Mouse (Mus musculus) spleen, postnatal 14 days (tissue): ENCODE results near the gene Timm22.

Experiments used
- DNase-seq, 2 experiments: peaks; one replicate each; pipeline ENCODE4 v3.0.0; 2021 to 2022; ENCODE audit warnings: low spot score in 2 of 2

The Timm22 gene

DNA sequence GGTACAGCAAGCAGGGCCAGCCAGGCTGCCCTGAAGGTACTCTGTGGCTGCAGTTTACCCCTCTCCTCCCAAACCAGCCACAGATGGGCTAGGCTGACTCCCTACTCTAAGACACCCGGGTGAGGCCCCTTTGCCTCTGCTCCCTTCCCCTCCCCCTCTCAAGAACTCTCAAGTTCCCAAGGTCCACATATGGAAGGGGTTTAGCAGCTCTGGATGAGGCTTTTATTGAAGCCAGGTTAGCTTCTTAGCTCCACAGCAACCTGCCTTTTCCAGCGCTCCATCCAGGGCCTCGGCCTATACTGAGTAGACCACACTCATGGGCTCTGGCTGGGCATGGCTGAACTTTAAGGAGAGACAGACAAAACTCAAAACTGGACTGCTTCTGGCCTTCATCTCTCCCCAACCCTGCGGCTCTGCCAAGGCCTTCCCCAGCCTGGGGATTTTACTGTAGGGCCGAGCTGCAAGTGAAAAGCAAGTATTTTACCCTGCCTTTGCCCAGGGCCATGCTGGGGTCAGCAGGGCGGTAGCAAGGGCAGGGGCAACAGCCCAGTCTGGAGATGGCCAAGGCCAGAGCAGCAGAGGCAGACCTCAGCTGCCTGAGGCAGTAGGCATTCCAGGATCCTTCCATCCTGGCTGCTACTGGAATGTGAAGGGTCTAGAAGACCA lies 23.3 kb downstream of the Timm22 start:
- no peak for DNase-seq

DNA sequence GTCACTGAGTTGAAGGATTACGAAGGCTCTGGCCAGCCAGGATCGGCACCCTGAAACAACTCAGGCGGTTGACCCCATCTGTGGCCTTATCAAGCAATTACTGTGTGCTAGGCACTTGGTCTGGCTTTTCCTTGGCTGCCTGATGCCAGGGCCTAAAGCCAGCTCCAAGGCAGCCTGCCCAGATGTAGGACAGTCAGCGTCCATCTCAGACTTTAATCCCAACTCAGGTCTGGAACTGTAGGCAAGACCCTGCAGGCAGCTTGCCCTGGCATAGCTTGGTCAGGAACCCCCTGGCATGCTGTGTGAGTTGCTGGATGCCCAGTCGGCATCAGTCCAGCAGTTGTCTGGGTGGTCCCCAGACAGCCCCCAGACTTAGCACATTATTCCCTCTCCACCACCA lies 29.3 kb downstream of the Timm22 start:
- no peak for DNase-seq

DNA sequence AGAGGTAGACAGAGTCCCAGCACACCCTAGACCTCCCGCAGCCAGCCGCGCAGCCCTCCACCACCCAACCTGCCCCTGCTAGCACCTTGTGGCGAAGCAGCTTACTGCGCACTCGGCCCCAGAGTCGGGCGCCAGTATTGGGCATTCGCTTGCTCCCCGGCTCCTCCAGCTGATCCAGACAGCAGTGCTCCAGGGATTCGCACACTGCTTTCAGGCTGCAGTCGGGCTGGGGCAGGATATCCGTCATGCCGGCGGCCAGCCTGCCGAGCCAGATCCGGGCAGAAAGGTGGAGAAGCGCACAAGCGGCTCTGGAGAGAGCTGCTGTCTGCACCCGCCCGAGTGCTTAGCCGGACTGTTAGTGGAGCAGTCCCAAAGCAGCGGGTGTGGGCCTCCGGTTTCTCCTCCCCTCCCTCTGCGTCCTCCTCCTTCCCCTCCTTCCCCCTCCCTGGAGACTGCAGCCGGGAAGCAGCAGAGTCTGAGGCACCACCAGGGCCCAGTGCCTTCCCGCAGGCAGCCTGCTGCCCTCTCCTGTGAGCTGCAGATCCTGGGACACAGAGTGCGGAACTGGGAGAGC lies 30.2 kb downstream of the Timm22 start:
- no peak for DNase-seq

DNA sequence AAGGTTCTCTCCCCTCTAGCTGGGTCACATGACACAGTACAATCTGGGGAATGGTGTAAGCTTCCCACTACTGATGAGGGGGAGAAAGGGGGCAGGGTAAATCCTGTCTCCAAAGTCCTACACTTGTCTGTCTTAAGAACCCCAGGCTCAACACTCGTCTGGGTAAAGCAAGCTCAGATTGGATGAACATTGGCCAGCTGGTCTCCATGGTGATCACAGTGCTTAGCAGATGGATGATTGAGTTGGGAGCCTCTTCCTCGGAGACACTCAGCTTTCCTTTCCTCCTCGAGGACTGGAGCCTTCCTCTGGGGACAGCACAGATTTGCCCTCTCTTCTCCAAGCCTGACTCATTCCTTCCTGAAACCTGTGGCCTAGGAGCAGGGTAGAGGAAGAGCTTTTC lies 32.9 kb downstream of the Timm22 start:
- no peak for DNase-seq

DNA sequence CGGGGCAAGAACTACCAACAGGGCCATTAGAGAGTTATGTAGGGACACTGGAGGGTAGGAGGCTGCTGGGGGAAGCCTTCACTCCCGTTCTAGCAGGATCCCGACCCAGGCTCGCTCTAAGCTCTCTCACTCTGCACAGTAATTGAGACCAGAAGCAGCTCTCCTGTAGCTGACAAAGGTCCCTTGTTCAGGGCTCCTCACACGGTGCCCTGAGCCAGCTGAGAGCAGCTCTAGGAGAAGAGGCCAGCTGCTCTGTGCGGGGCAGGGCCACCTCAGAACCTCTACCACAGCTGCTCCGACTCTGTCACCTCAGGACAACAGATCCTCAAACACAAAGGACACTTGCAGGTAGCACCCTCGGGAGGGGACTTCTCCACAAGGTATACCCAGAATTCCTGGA lies 38.7 kb downstream of the Timm22 start:
- DNase-seq, result no peak

DNA sequence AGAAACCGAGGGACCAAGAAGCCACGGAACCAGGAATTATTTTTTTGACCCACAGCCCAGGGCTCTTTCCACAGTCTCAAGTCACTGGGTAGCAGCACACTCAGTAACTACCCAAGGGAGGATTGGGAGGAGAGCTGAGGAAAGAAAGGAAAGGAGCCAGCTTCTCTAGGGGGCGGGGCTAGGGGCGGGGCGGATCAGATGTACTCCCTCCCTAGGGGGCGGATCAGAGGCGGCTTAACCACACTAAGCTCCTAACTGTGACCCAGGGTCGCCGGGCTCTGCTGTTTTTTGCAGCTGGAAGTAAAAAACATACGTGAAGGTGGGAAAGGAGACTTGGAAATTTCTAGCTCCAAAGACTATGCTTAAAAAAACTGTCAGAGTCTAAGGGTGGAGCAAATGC lies 39.5 kb downstream of the Timm22 start:
- no peak for DNase-seq

DNA sequence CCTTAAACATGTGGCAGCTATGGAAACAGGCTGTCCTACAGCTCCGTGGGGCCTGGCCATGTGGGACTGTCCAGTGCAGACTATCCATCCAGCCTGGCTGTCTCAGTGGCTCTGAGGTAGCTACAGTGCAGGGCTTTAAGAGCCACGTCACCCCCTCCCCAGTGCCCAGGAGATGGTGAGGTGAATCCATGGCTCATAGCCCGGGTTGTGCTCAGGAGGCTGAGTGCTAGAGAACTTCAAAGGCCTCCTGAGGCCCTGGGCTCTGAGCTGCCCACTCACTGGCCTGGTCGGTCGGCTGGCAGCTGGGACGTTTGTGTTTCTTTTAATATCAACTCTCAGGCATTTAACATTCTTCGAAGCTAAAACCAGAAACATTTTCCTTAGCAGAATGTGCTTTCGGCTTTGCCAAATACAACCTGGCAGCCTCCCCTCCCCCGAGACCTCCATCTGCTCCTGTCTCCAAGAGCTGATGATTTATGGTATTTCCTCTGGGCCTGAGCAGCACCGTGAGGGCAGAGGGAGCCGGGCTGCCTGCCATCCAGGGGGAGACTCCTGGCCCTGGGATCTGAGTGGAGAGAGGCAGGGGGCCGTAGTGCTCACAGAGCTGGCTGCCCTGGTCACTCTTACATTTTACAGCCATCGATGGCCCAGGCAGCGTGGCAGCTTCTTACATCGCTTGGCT lies 42.9 kb downstream of the Timm22 start:
- no peak for DNase-seq

DNA sequence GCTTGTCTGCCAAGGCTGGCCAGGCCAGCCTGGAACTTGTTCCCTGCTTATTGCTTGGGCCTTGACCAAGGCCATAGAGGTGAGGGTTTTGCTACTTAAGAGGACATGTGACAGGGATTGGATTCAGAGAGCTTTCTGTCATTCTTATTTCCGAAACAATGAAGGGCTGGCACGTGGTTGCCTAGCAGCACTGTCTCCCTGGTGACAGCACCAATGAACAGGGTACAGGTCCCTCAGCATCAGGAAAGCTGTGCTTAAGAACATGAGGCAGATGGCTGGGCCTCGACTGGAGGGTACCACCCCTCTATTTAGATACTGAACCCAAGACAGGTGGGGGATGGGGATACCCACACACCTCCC lies 43.4 kb downstream of the Timm22 start:
- DNase-seq, result no peak

DNA sequence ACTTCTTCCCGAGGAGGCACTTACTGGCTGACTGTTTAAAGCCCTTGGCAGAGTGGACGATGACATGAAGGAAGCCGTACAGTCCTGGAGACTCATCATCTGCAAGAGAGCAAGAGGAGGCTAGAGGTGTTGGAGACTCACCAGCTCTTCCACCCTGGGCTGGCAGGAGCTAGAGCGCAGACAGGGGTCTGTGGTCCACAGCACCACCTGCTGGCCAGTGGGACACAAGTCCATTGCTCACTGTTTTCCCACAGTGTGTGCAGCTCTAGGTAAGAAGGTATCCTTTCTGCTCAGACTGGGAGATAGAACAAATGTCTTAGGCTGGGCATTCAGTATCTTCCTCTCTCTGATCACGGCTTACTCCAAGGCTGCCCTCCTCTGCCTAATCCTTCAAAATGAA lies 47.7 kb downstream of the Timm22 start:
- DNase-seq, result peak; percentile 32 to 61

DNA sequence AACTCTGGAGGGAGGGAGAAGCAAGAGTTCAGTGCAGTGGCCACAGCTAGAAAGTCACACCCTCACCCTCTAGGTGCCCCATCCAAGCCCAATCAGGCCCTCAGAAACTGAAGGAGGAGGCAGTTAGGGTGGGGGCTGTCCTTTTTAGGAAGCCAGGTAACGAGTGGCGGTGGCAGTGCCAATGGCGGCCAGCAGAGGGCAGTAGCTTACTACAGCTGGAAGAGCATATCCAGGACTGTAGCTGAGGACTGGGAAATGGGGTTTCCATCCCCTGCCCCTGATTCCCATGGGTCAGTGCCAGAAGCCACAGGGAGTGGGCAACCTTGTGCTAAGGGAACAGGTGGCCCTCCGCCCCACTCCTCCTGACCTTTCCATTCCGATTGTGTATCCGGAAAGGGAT lies 49.5 kb downstream of the Timm22 start:
- DNase-seq, result peak; percentile 72 to 83

DNA sequence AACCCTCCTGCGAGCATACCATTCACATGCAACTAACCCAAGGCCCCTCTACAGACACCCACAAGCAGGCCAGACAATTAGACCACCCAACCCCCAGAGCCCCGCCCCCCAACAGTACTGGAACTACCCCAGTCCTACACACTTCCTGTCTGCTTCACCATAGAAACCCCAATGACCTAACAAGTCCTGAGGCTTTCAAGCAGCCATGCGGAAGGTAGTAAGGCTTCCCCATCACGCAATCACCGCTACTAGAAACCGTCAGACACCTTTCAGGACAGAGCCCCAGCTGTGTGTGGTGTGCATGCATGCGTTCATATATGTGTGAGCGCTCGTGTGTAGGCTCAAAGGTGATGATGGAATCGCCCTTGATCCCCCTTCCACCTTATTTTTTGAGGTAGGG lies 50.1 kb downstream of the Timm22 start:
- DNase-seq, result no peak

DNA sequence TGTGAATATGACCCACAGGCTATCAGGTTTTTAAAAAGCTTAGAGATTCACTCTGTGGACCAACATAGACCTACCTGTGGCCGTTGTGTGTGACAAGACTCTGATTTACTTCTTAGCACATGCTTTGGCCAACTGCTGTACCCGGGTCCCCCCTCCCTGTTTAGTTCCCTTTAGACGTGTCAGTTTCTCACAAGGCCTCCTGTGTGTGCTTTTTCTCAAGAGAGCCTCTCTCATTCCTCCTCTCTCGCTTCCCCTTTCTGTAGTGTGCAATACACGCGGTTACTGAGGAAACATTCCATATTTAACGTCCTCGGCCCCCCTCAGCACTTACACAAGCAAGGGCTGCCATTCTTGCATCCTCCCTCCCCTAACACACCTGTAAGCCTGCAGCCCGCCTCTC lies 52.0 kb downstream of the Timm22 start:
- no peak for DNase-seq

DNA sequence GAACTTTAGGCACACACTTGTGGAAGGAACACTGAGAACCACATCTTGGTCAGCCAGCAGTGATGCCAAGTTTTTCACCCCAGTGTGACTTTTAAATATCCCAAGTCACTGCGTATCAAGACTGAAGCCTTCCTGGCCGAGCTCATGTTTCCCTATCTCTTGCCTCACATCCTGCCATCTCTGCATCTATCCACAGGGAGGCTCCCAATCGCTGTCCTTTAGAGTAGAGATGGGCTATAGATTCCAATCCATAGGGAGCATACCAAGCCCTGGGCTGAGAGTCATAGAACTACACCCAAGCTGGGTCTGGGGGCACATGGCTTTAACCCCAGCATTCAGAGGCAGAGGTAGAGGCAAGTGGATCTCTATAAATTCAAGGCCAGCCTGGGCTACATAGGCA lies 52.7 kb downstream of the Timm22 start:
- no peak for DNase-seq

DNA sequence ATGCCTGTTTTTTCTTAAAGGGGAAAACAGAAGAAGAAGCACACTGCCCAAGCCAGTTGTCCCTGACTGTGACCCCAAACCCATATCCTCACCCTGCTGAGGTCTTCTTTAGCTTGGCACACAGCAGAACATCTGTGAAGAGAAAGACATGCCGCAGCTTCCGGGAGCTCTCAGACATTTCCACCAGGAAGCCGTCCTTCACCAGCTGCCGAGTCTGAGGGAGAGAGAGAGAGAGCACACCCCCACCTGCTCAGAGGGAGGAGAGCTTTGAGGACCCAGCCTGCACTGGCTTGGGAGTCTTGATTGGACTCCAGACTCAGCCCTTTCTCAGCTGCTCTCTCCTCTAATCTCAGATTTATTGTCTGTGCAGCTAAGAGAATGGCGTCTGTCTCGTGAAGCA lies 54.4 kb downstream of the Timm22 start:
- no peak for DNase-seq

DNA sequence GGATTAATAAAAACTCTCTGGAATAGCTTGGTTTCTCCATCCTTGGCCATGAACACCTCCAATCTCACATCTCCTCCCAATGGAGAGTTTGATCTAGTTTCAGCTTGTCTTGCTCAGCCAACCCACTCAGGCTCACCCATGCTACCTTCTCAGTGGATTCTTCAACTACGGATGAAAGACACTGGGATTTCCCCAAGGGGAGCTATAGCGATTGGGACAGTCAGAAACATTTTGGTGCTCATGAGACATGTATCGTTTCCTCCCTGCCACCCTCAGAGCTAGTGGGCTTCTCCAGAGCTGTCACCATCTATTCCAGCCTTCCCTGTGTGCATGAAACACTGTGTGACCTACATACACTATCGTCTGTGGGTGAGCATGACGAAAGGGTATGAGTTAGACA lies 54.9 kb downstream of the Timm22 start:
- DNase-seq, result no peak

DNA sequence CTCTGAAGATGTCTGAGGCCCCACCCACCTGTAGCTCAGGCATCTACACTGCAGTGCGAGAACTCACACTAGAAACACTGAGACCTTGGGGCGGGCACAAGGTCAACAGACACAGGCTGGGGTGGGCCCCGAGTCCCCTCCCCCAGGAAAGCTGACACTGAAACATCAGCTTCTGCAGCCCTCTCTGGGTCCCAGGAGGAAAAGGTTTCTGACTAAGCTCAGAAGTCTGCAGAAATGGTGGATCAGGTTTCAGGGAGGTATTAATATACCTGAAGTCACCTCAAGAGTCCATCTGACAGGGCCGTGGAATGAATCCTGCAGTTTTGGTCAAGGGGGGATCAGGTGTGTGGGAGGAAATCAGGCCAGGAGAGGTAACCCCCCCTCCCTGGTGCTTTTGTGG lies 59.1 kb downstream of the Timm22 start:
- no peak for DNase-seq
